Mouse (Mus musculus): Measurements from ENCODE around the gene Fndc3b. TPM values are rescaled to one million over a fixed set of nuclear protein-coding genes. Genes with fewer than 3 reads are reported as not detected.

The Fndc3b gene
- polyA plus RNA-seq, 1 experiment from 2014 or later = 10.9 TPM

GRCm38 (mm10) chr3:27686732-27687491 lies 24.2 kb downstream of the Fndc3b start:
- ATAC-seq (ENCODE audit: low FRiP score) = no peak
- H3K4me3 ChIP-seq = no peak overlapping the region
- H3K4me2 ChIP-seq = no peak overlapping the region
- H3K9ac ChIP-seq = no peak overlapping the region
- H3K4me1 ChIP-seq (replicated peaks) = peaks cover 13% of the 10 kb centered on the region
- no peaks in the 10 kb centered on the region for H3K36me3 ChIP-seq
- H3K27ac ChIP-seq = peak overlapping the region; percentile 30; the same call in 1 of the 2 replicates
- 80% methylated on average over 19 of the region's 19 CpGs for WGBS
- H3K27me3 ChIP-seq = no peaks in the 10 kb centered on the region
- no peaks in the 10 kb centered on the region; the same call in 1 of the 2 replicates for H3K9me3 ChIP-seq

- Histone ChIP-seq H3K4me3 (no peak overlapping the region), H3K36me3 (no peaks in the 10 kb centered on the region), H3K27ac (no peak overlapping the region), H3K9me3 (no peaks in the 10 kb centered on the region; the same call in 1 of the 2 replicates), H3K4me2 (no peak overlapping the region), H3K4me1 (replicated peaks) (peaks cover 12% of the 10 kb centered on the region), H3K9ac (no peak overlapping the region), H3K27me3 (no peaks in the 10 kb centered on the region)
- WGBS = 92% methylated on average over 14 of the region's 14 CpGs
- no peak for ATAC-seq (ENCODE audit: low FRiP score)
These were observed 25.4 kb downstream of the Fndc3b start for GRCm38 (mm10) chr3:27685650-27686208.

- Histone ChIP-seq H3K9ac (no peak overlapping the region), H3K9me3 (no peaks in the 10 kb centered on the region; the same call in 1 of the 2 replicates), H3K27ac (no peak overlapping the region), H3K4me3 (no peak overlapping the region), H3K36me3 (no peaks in the 10 kb centered on the region), H3K4me1 (replicated peaks) (peaks cover 7% of the 10 kb centered on the region), H3K27me3 (no peaks in the 10 kb centered on the region), H3K4me2 (no peak overlapping the region)
- WGBS = 88% methylated on average over 6 of the region's 6 CpGs
- no peak for ATAC-seq (ENCODE audit: low FRiP score)
These were observed 26.0 kb downstream of the Fndc3b start for GRCm38 (mm10) chr3:27685134-27685533.

GRCm38 (mm10) chr3:27683374-27683773 lies 27.7 kb downstream of the Fndc3b start:
- no peak for ATAC-seq (ENCODE audit: low FRiP score)
- no peaks in the 10 kb centered on the region for H3K36me3 ChIP-seq
- H3K4me2 ChIP-seq = no peak overlapping the region
- H3K27me3 ChIP-seq = no peaks in the 10 kb centered on the region
- H3K4me3 ChIP-seq = no peak overlapping the region
- 80% methylated on average over 4 of the region's 4 CpGs for WGBS
- no peak overlapping the region for H3K9ac ChIP-seq
- H3K27ac ChIP-seq = no peak overlapping the region
- peaks cover 3% of the 10 kb centered on the region for H3K4me1 ChIP-seq (replicated peaks)
- no peaks in the 10 kb centered on the region; the same call in 1 of the 2 replicates for H3K9me3 ChIP-seq

GRCm38 (mm10) chr3:27677574-27677973 lies 33.5 kb downstream of the Fndc3b start:
- Histone ChIP-seq H3K4me1 (replicated peaks) (peaks cover 22% of the 10 kb centered on the region), H3K27ac (no peak overlapping the region; the same call in 1 of the 2 replicates), H3K36me3 (no peaks in the 10 kb centered on the region), H3K9ac (no peak overlapping the region), H3K4me3 (no peak overlapping the region), H3K9me3 (no peaks in the 10 kb centered on the region), H3K27me3 (no peaks in the 10 kb centered on the region), H3K4me2 (no peak overlapping the region)
- 59% methylated on average over 6 of the region's 6 CpGs for WGBS
- no peak; the same call in 1 of the 2 replicates for ATAC-seq (ENCODE audit: low FRiP score)

GRCm38 (mm10) chr3:27673660-27674059 lies 37.4 kb downstream of the Fndc3b start:
- 74% methylated on average over 7 of the region's 7 CpGs for WGBS
- H3K4me1 ChIP-seq (replicated peaks) = peaks cover 45% of the 10 kb centered on the region
- H3K4me2 ChIP-seq = no peak overlapping the region
- no peaks in the 10 kb centered on the region for H3K36me3 ChIP-seq
- no peaks in the 10 kb centered on the region for H3K9me3 ChIP-seq
- no peaks in the 10 kb centered on the region for H3K27me3 ChIP-seq
- no peak for ATAC-seq (ENCODE audit: low FRiP score)
- H3K27ac ChIP-seq = no peak overlapping the region
- no peak overlapping the region for H3K9ac ChIP-seq
- no peak overlapping the region for H3K4me3 ChIP-seq

GRCm38 (mm10) chr3:27670416-27670815 lies 40.7 kb downstream of the Fndc3b start:
- no peak overlapping the region for H3K27ac ChIP-seq
- no peak overlapping the region for H3K4me3 ChIP-seq
- H3K9ac ChIP-seq = no peak overlapping the region
- no peak for ATAC-seq (ENCODE audit: low FRiP score)
- H3K4me2 ChIP-seq = no peak overlapping the region
- 73% methylated on average over 12 of the region's 12 CpGs for WGBS
- no peaks in the 10 kb centered on the region for H3K27me3 ChIP-seq
- peaks cover 38% of the 10 kb centered on the region for H3K4me1 ChIP-seq (replicated peaks)
- no peaks in the 10 kb centered on the region for H3K9me3 ChIP-seq
- H3K36me3 ChIP-seq = no peaks in the 10 kb centered on the region

GRCm38 (mm10) chr3:27667280-27667679 lies 43.8 kb downstream of the Fndc3b start:
- Histone ChIP-seq H3K4me1 (replicated peaks) (peaks cover 26% of the 10 kb centered on the region), H3K27ac (no peak overlapping the region), H3K9me3 (no peaks in the 10 kb centered on the region), H3K27me3 (no peaks in the 10 kb centered on the region), H3K4me2 (no peak overlapping the region), H3K9ac (no peak overlapping the region), H3K4me3 (no peak overlapping the region), H3K36me3 (no peaks in the 10 kb centered on the region)
- 93% methylated on average over 4 of the region's 4 CpGs for WGBS
- ATAC-seq (ENCODE audit: low FRiP score) = no peak

GRCm38 (mm10) chr3:27665338-27665737 lies 45.8 kb downstream of the Fndc3b start:
- Histone ChIP-seq H3K4me3 (no peak overlapping the region), H3K9ac (no peak overlapping the region), H3K27me3 (no peaks in the 10 kb centered on the region), H3K27ac (no peak overlapping the region), H3K4me1 (replicated peaks) (0 out of 2 replicates have a peak, but pooled peaks cover 10% of the 10 kb centered on the region), H3K9me3 (no peaks in the 10 kb centered on the region), H3K36me3 (no peaks in the 10 kb centered on the region), H3K4me2 (no peak overlapping the region)
- ATAC-seq (ENCODE audit: low FRiP score) = no peak
- 8% methylated on average over 1 of the region's 1 CpGs for WGBS

- Histone ChIP-seq H3K27me3 (no peaks in the 10 kb centered on the region), H3K27ac (no peak overlapping the region), H3K9me3 (no peaks in the 10 kb centered on the region), H3K9ac (no peak overlapping the region), H3K36me3 (no peaks in the 10 kb centered on the region), H3K4me3 (no peak overlapping the region), H3K4me2 (no peak overlapping the region), H3K4me1 (replicated peaks) (peaks cover 11% of the 10 kb centered on the region; the same call in 1 of the 2 replicates)
- WGBS = 79% methylated on average over 5 of the region's 5 CpGs
- ATAC-seq (ENCODE audit: low FRiP score) = no peak
These were observed 47.9 kb downstream of the Fndc3b start for GRCm38 (mm10) chr3:27663221-27663620.

- no peak overlapping the region for H3K27ac ChIP-seq
- no peak overlapping the region for H3K9ac ChIP-seq
- H3K9me3 ChIP-seq = no peaks in the 10 kb centered on the region
- ATAC-seq (ENCODE audit: low FRiP score) = no peak
- H3K4me3 ChIP-seq = no peak overlapping the region
- WGBS = 82% methylated on average over 4 of the region's 4 CpGs
- no peaks in the 10 kb centered on the region for H3K36me3 ChIP-seq
- peaks cover 16% of the 10 kb centered on the region for H3K4me1 ChIP-seq (replicated peaks)
- no peak overlapping the region for H3K4me2 ChIP-seq
- no peaks in the 10 kb centered on the region for H3K27me3 ChIP-seq
These were observed 52.8 kb downstream of the Fndc3b start for GRCm38 (mm10) chr3:27658198-27658763.

GRCm38 (mm10) chr3:27656764-27657390 lies 54.2 kb downstream of the Fndc3b start:
- no peaks in the 10 kb centered on the region for H3K36me3 ChIP-seq
- no peak overlapping the region for H3K9ac ChIP-seq
- 33% methylated on average over 7 of the region's 7 CpGs for WGBS
- H3K9me3 ChIP-seq = no peaks in the 10 kb centered on the region
- H3K4me2 ChIP-seq = no peak overlapping the region
- H3K4me3 ChIP-seq = no peak overlapping the region
- no peaks in the 10 kb centered on the region for H3K27me3 ChIP-seq
- H3K4me1 ChIP-seq (replicated peaks) = peaks cover 18% of the 10 kb centered on the region
- no peak overlapping the region for H3K27ac ChIP-seq
- no peak for ATAC-seq (ENCODE audit: low FRiP score)
